In genomic region chr19:29372138-29372537, GRCm38 (mm10) we compare ENCODE assay signal across 9 mouse cellular contexts. TPM values are rescaled to one million over a fixed set of nuclear protein-coding genes. Genes with fewer than 3 reads are reported as not detected.
DNase-seq lines count a peak whose midpoint lies in the region; ATAC-seq and TF ChIP-seq lines count a peak whose summit lies in the region.
"Had no signal": no experiment of that assay in that cellular context is flagged by ENCODE, and none has a peak within 500 bp of the region (broad histone marks: within the 10 kb centered on the region; RNA-seq: fewer than 3 reads in every experiment).

No protein-coding gene starts in this region.

- WGBS in lung, embryonic 16.5 days: 54% methylated on average over 4 of the region's 4 CpGs
- WGBS in intestine, postnatal 0 days: 53% methylated on average over 4 of the region's 4 CpGs
- WGBS in stomach, embryonic 14.5 days: 38% methylated on average over 4 of the region's 4 CpGs

- no peak overlapping the region for H3K9ac ChIP-seq in lung, embryonic 16.5 days (ENCODE audit: low read length)
- no peak overlapping the region for H3K9ac ChIP-seq in intestine, postnatal 0 days (ENCODE audit: low read depth, low read length)
- no peak overlapping the region for H3K9ac ChIP-seq in stomach, embryonic 14.5 days (replicated peaks; ENCODE audit: low read depth, low read length)
- H3K9ac ChIP-seq: neural tube, embryonic 12.5 days had no signal

- no peaks in the 10 kb centered on the region for H3K27me3 ChIP-seq in lung, embryonic 16.5 days (ENCODE audit: control insufficient read depth, insufficient read depth, low read depth, low read length)
- no peaks in the 10 kb centered on the region for H3K27me3 ChIP-seq in intestine, postnatal 0 days (replicated peaks; ENCODE audit: control insufficient read depth, insufficient read depth, low read length)
- no peaks in the 10 kb centered on the region for H3K27me3 ChIP-seq in stomach, embryonic 14.5 days (ENCODE audit: control insufficient read depth, insufficient read depth, low read length)
- H3K27me3 ChIP-seq: neural tube, embryonic 12.5 days had no signal

- no peak for TF ChIP-seq CTCF in intestine, postnatal 0 days (IDR thresholded peaks at IDR 0.05; ENCODE audit: low read depth)

- peak; percentile 76 for ATAC-seq in frontal cortex, adult (ENCODE audit: low TSS enrichment)
- no peak for ATAC-seq in lung, embryonic 16.5 days (ENCODE audit: low read depth)
- no peak for ATAC-seq in intestine, postnatal 0 days
- peak; percentile 37; the same call in 1 of the 2 replicates for ATAC-seq in stomach, embryonic 14.5 days (ENCODE audit: insufficient number of reproducible peaks, insufficient read depth, low FRiP score, low read depth)

- no peaks in the 10 kb centered on the region for H3K36me3 ChIP-seq in lung, embryonic 16.5 days (ENCODE audit: control insufficient read depth, insufficient read depth, low read length)
- 0 out of 2 replicates have a peak, but pooled peaks cover 3% of the 10 kb centered on the region for H3K36me3 ChIP-seq in intestine, postnatal 0 days (ENCODE audit: control insufficient read depth, insufficient read depth)
- H3K36me3 ChIP-seq in stomach, embryonic 14.5 days (ENCODE audit: control insufficient read depth, insufficient read depth, low read length): no peaks in the 10 kb centered on the region
- H3K36me3 ChIP-seq: neural tube, embryonic 12.5 days had no signal

- H3K4me3 ChIP-seq in lung, embryonic 16.5 days (ENCODE audit: low read length): no peak overlapping the region
- H3K4me3 ChIP-seq in intestine, postnatal 0 days (ENCODE audit: low read depth, low read length): peak overlapping the region; percentile 23
- no peak overlapping the region for H3K4me3 ChIP-seq in stomach, embryonic 14.5 days (ENCODE audit: low read depth, low read length)
- H3K4me3 ChIP-seq: neural tube, embryonic 12.5 days had no signal

- peaks cover 6% of the 10 kb centered on the region; the same call in 1 of the 2 replicates for H3K4me1 ChIP-seq in lung, embryonic 16.5 days (replicated peaks; ENCODE audit: control insufficient read depth, insufficient read depth, low read length)
- peaks cover 5% of the 10 kb centered on the region; the same call in 1 of the 2 replicates for H3K4me1 ChIP-seq in intestine, postnatal 0 days (replicated peaks; ENCODE audit: control insufficient read depth, insufficient read depth, low read length)
- no peaks in the 10 kb centered on the region for H3K4me1 ChIP-seq in stomach, embryonic 14.5 days (ENCODE audit: control insufficient read depth, insufficient read depth, low read length)

- no peak overlapping the region for H3K27ac ChIP-seq in lung, embryonic 16.5 days (ENCODE audit: low read length)
- no peak overlapping the region for H3K27ac ChIP-seq in intestine, postnatal 0 days (ENCODE audit: low read depth, low read length)
- H3K27ac ChIP-seq in stomach, embryonic 14.5 days (ENCODE audit: low read length): 0 out of 2 replicates have a peak overlapping the region, but pooled peaks have one; percentile 29
- H3K27ac ChIP-seq: neural tube, embryonic 12.5 days had no signal

- DNase-seq in frontal cortex, postnatal 14 days (ENCODE audit: low spot score in 2 of 2): no peak
- DNase-seq in lung, postnatal 14 days: no peak
- DNase-seq in testis, postnatal 14 days (ENCODE audit: low spot score): no peak
- no peak for DNase-seq in cerebellum, postnatal 36 days

- no peaks in the 10 kb centered on the region for H3K9me3 ChIP-seq in lung, embryonic 16.5 days (ENCODE audit: control insufficient read depth, low read length)
- H3K9me3 ChIP-seq in intestine, postnatal 0 days (ENCODE audit: control insufficient read depth): no peaks in the 10 kb centered on the region
- no peaks in the 10 kb centered on the region for H3K9me3 ChIP-seq in stomach, embryonic 14.5 days (ENCODE audit: control insufficient read depth, low read depth, low read length)
- H3K9me3 ChIP-seq: neural tube, embryonic 12.5 days had no signal

- peak overlapping the region; percentile 33; the same call in 1 of the 2 replicates for H3K4me2 ChIP-seq in lung, embryonic 16.5 days (ENCODE audit: low read depth, low read length)
- H3K4me2 ChIP-seq in intestine, postnatal 0 days (replicated peaks; ENCODE audit: low read depth): peak overlapping the region; percentile 59
- H3K4me2 ChIP-seq in stomach, embryonic 14.5 days (replicated peaks; ENCODE audit: low read depth, low read length): peak overlapping the region; percentile 20
- H3K4me2 ChIP-seq: neural tube, embryonic 12.5 days had no signal

RNA-seq across cellular contexts. Expression of gene Cd274, which starts 4.9 kb away (rescaled TPM):
- polyA plus RNA-seq in lung, embryonic 16.5 days (2015; fragmentation: Nextera tagmentation; extraction: Ambion mirVana): 0.28 and 0.88 TPM in 2 replicates
- polyA plus RNA-seq in intestine, postnatal 0 days (2015; fragmentation: Nextera tagmentation; extraction: Ambion mirVana): 0.30 TPM in 2 replicates
- polyA plus RNA-seq in stomach, embryonic 14.5 days (2014; fragmentation: Nextera tagmentation; extraction: Ambion mirVana): 0.45 and 0.46 TPM in 2 replicates

RNA-seq across cellular contexts. Expression of gene Plgrkt, which starts 4.9 kb away (rescaled TPM):
- polyA plus RNA-seq in lung, embryonic 16.5 days (2015; fragmentation: Nextera tagmentation; extraction: Ambion mirVana): 56.0 and 61.2 TPM in 2 replicates
- 147 TPM in 2 replicates for polyA plus RNA-seq in intestine, postnatal 0 days (2015; fragmentation: Nextera tagmentation; extraction: Ambion mirVana)
- 66.9 and 68.1 TPM in 2 replicates for polyA plus RNA-seq in stomach, embryonic 14.5 days (2014; fragmentation: Nextera tagmentation; extraction: Ambion mirVana)

RNA-seq across cellular contexts. Expression of gene Rln1, which starts 37.7 kb away (rescaled TPM):
- 0.14 TPM in 1 of 2 replicates, not detected in the other for polyA plus RNA-seq in lung, embryonic 16.5 days (2015; fragmentation: Nextera tagmentation; extraction: Ambion mirVana)
- polyA plus RNA-seq in intestine, postnatal 0 days (2015; fragmentation: Nextera tagmentation; extraction: Ambion mirVana): not detected in 2 replicates
- polyA plus RNA-seq in stomach, embryonic 14.5 days (2014; fragmentation: Nextera tagmentation; extraction: Ambion mirVana): not detected in 2 replicates

RNA-seq across cellular contexts. Expression of gene Pdcd1lg2, which starts 38.6 kb away (rescaled TPM):
- 0.21 TPM in 1 of 2 replicates, not detected in the other for polyA plus RNA-seq in lung, embryonic 16.5 days (2015; fragmentation: Nextera tagmentation; extraction: Ambion mirVana)
- 0.17 TPM in 1 of 2 replicates, not detected in the other for polyA plus RNA-seq in intestine, postnatal 0 days (2015; fragmentation: Nextera tagmentation; extraction: Ambion mirVana)
- polyA plus RNA-seq in stomach, embryonic 14.5 days (2014; fragmentation: Nextera tagmentation; extraction: Ambion mirVana): not detected in 2 replicates
- polyA plus RNA-seq: neural tube, embryonic 12.5 days had no signal

RNA-seq across cellular contexts. Expression of gene Insl6, which starts 47.0 kb away (rescaled TPM):
- polyA plus RNA-seq in lung, embryonic 16.5 days (2015; fragmentation: Nextera tagmentation; extraction: Ambion mirVana): 1.0 and 2.9 TPM in 2 replicates
- 48.4 and 50.0 TPM in 2 replicates for polyA plus RNA-seq in intestine, postnatal 0 days (2015; fragmentation: Nextera tagmentation; extraction: Ambion mirVana)
- 4.1 and 5.6 TPM in 2 replicates for polyA plus RNA-seq in stomach, embryonic 14.5 days (2014; fragmentation: Nextera tagmentation; extraction: Ambion mirVana)

Comparison
In these comparisons a context has a peak if more than half of its experiments do, and no peak if none do; other contexts are left out.
1. ATAC-seq: peak in frontal cortex, adult (single experiment) and stomach, embryonic 14.5 days (single experiment); none in lung, embryonic 16.5 days (single experiment) and intestine, postnatal 0 days (single experiment).
2. Peak in every context shown above with its lines, with median percentiles within 50 percentile points of each other: H3K4me2 ChIP-seq.